Mouse (Mus musculus) hindbrain, embryonic 14.5 days (tissue): ENCODE results near the gene Creb3l4. TPM values are rescaled to one million over a fixed set of nuclear protein-coding genes. Genes with fewer than 3 reads are reported as not detected.

Experiments used
- ATAC-seq: fragments of 200-750 bp; cut with Nextera tagmentation; 2 replicates; pipeline ENCODE4 v1.8.0; 2017; ENCODE audit warnings: moderate number of reproducible peaks, mild to moderate bottlenecking, moderate TSS enrichment, moderate library complexity; ENCODE audit not compliant: low FRiP score
- DNase-seq: peaks from one replicate; pipeline ENCODE4 v3.0.0-alpha.2; 2015; ENCODE audit warnings: low spot score
- H3K27ac ChIP-seq: fragments of 300-500 bp; sonication (generic); 2 replicates; pipeline ENCODE4 v1.5.1; 2014; ENCODE audit warnings: mild to moderate bottlenecking, moderate library complexity
- H3K27me3 ChIP-seq: fragments of 300-500 bp; sonication (generic); 2 replicates; pipeline ENCODE4 v1.6.1; 2014; ENCODE audit warnings: mild to moderate bottlenecking, low read length, mixed read lengths; ENCODE audit not compliant: control insufficient read depth, insufficient read depth
- H3K36me3 ChIP-seq: fragments of 300-500 bp; sonication (generic); replicated peaks from 2 replicates; pipeline ENCODE4 v1.6.1; 2014; ENCODE audit not compliant: control insufficient read depth, insufficient read depth
- H3K4me1 ChIP-seq: fragments of 300-500 bp; sonication (generic); replicated peaks from 2 replicates; pipeline ENCODE4 v1.6.1; 2014; ENCODE audit warnings: antibody characterized with exemption, low read length, mixed read lengths; ENCODE audit not compliant: control insufficient read depth, insufficient read depth
- H3K4me2 ChIP-seq: fragments of 300-500 bp; sonication (generic); replicated peaks from 2 replicates; pipeline ENCODE4 v1.6.1; 2014; ENCODE audit warnings: mild to moderate bottlenecking, moderate library complexity
- H3K4me3 ChIP-seq: fragments of 300-500 bp; sonication (generic); replicated peaks from 2 replicates; pipeline ENCODE4 v1.5.1; 2014; ENCODE audit warnings: mild to moderate bottlenecking, low read length
- H3K9ac ChIP-seq: fragments of 300-500 bp; sonication (generic); 2 replicates; pipeline ENCODE4 v1.6.1; 2014
- H3K9me3 ChIP-seq: fragments of 300-500 bp; sonication (generic); 2 replicates; pipeline ENCODE4 v1.6.1; 2016; ENCODE audit warnings: low read length; ENCODE audit not compliant: control insufficient read depth
- WGBS: fragments of 180-500 bp; shearing (Covaris S2); extraction: QIAGEN DNeasy Blood & Tissue Kit; methylation state at CpG from one replicate; pipeline ENCODE4 v1.1.7; 2014; 5-methylcytosine and 5-hydroxymethylcytosine counted together
- polyA plus RNA-seq: library from polyadenylated mRNA; unstranded; fragments of >200 nt; fragmentation: Nextera tagmentation; extraction: Ambion mirVana; gene quantifications from 2 replicates; pipeline ENCODE4 v1.2.1, GENCODE M21; 2014

The Creb3l4 gene
- polyA plus RNA-seq, 1 experiment from 2014 or later, result 1.8 TPM

DNA sequence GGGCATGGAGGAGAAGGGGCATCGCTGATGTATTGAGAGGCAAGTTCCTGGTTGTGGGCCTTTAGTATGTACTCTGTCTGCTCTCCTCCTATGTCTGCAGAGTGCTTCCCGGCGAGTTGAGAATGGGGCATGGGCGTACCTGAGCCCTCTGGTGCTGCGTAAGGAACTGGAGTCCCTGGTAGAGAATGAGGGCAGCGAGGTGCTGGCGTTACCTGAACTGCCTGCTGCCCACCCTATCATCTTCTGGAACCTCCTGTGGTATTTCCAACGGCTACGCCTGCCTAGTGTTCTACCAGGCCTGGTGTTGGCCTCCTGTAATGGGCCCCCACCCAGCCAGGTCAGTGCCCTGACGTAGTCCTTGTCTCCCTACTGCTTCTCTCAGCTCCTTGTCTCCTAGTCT, 34.9 kb upstream of the Creb3l4 start:
- 93% methylated on average over 10 of the region's 10 CpGs for WGBS
- peaks cover 70% of the 10 kb centered on the region for H3K36me3 ChIP-seq

DNA sequence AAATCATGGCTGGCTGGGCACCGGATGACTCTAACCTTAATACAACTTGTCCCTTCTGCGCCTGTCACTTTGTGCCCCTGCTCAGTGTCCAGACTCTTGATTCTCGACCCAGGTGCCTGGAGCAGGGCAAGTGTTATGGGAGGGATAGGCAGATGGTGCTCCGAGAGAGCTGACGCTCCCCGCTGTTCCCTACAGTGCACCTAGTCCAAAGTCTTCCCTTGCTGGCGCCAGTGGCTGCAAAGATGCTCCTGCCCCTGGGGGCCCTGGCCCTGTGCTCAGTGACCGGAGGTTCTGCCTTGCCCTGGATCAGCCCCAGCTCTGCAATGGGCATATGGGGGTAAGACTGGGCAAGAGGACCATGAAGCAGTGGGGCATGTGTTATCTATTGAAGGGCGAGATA, 34.5 kb upstream of the Creb3l4 start:
- ATAC-seq (no peak), DNase-seq (no peak)
- no peak overlapping the region for H3K27ac ChIP-seq
- no peaks in the 10 kb centered on the region for H3K9me3 ChIP-seq
- no peak overlapping the region for H3K4me3 ChIP-seq
- H3K36me3 ChIP-seq, result peaks cover 74% of the 10 kb centered on the region
- H3K27me3 ChIP-seq, result no peaks in the 10 kb centered on the region
- no peak overlapping the region for H3K9ac ChIP-seq
- no peaks in the 10 kb centered on the region for H3K4me1 ChIP-seq
- no peak overlapping the region for H3K4me2 ChIP-seq
- WGBS, result 95% methylated on average over 9 of the region's 9 CpGs

More for the DNA sequence above, 34.9 kb upstream of the Creb3l4 start:
- Histone ChIP-seq H3K4me3 (no peak overlapping the region), H3K4me2 (no peak overlapping the region), H3K9me3 (no peaks in the 10 kb centered on the region), H3K9ac (no peak overlapping the region), H3K27ac (no peak overlapping the region), H3K27me3 (no peaks in the 10 kb centered on the region), H3K4me1 (no peaks in the 10 kb centered on the region)
- DNase-seq (no peak), ATAC-seq (no peak)

DNA sequence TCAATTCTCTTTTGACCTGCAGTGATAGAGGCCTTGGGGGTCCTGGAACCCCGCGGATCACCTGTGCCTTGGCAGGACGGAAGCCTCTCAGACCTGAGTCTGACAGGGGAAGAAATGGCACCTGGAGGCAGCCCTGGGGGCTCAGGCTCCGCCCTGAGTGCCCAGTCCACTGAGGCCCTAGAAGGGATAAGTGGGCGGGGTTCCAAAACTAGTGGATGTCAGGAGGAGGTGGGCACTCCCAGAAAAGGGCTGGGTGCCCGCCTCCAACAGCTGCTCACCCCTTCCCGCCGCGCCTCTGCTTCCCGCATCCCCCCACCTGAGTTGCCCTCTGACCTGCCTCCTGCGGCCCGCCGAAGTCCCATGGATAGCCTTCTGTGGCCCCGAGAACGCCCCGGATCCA, 33.5 kb upstream of the Creb3l4 start:
- no peaks in the 10 kb centered on the region for H3K4me1 ChIP-seq
- WGBS, result 44% methylated on average over 16 of the region's 16 CpGs
- no peak for ATAC-seq
- H3K9ac ChIP-seq, result no peak overlapping the region
- H3K27me3 ChIP-seq, result no peaks in the 10 kb centered on the region
- H3K27ac ChIP-seq, result no peak overlapping the region
- DNase-seq, result no peak
- no peak overlapping the region for H3K4me2 ChIP-seq
- H3K36me3 ChIP-seq, result peaks cover 81% of the 10 kb centered on the region
- no peak overlapping the region for H3K4me3 ChIP-seq
- no peaks in the 10 kb centered on the region for H3K9me3 ChIP-seq

- H3K9ac ChIP-seq, result no peak overlapping the region
- no peaks in the 10 kb centered on the region for H3K27me3 ChIP-seq
- H3K36me3 ChIP-seq, result peaks cover 77% of the 10 kb centered on the region
- no peaks in the 10 kb centered on the region for H3K4me1 ChIP-seq
- no peak overlapping the region for H3K4me3 ChIP-seq
- ATAC-seq, result no peak
- no peak overlapping the region for H3K27ac ChIP-seq
- no peak for DNase-seq
- 92% methylated on average over 11 of the region's 11 CpGs for WGBS
- no peaks in the 10 kb centered on the region for H3K9me3 ChIP-seq
- no peak overlapping the region for H3K4me2 ChIP-seq
These were observed 32.0 kb upstream of the Creb3l4 start for GRCm38 (mm10) chr3:90275286-90275685.

GRCm38 (mm10) chr3:90273855-90274254, 30.5 kb upstream of the Creb3l4 start:
- Histone ChIP-seq H3K4me1 (no peaks in the 10 kb centered on the region), H3K4me3 (no peak overlapping the region), H3K36me3 (peaks cover 64% of the 10 kb centered on the region), H3K4me2 (no peak overlapping the region), H3K27me3 (no peaks in the 10 kb centered on the region), H3K27ac (no peak overlapping the region), H3K9ac (no peak overlapping the region), H3K9me3 (no peaks in the 10 kb centered on the region)
- 94% methylated on average over 22 of the region's 22 CpGs for WGBS
- DNase-seq (no peak), ATAC-seq (0 out of 2 replicates have a peak, but pooled peaks have one; percentile 7)

- no peak overlapping the region for H3K27ac ChIP-seq
- H3K9ac ChIP-seq, result no peak overlapping the region
- 73% methylated on average over 9 of the region's 9 CpGs for WGBS
- H3K27me3 ChIP-seq, result no peaks in the 10 kb centered on the region
- H3K4me1 ChIP-seq, result no peaks in the 10 kb centered on the region
- no peaks in the 10 kb centered on the region for H3K9me3 ChIP-seq
- H3K4me3 ChIP-seq, result no peak overlapping the region
- DNase-seq (no peak), ATAC-seq (no peak)
- peaks cover 53% of the 10 kb centered on the region for H3K36me3 ChIP-seq
- no peak overlapping the region for H3K4me2 ChIP-seq
These were observed 28.9 kb upstream of the Creb3l4 start for GRCm38 (mm10) chr3:90272170-90272569.

DNA sequence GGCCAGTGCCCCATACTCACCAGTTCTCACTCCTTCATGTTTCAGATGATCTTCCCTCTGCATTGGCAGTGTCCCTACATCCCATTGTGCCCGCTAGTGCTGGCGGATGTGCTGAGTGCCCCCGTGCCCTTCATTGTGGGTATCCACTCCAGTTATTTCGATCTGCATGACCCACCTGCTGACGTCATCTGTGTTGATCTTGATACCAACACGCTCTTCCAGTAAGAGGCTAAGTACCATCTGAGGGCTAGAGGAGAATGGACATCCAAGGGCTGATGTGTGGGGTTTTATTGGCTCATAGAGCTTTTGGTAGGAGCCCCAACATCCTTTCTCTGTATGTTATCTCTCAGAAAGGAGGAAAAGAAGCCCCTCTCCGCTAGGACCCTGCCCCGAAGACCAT, 27.5 kb upstream of the Creb3l4 start:
- ATAC-seq, result no peak

GRCm38 (mm10) chr3:90268971-90269370, 25.7 kb upstream of the Creb3l4 start:
- no peaks in the 10 kb centered on the region for H3K9me3 ChIP-seq
- no peaks in the 10 kb centered on the region for H3K27me3 ChIP-seq
- no peak overlapping the region for H3K27ac ChIP-seq
- ATAC-seq (no peak), DNase-seq (no peak)
- WGBS, result 89% methylated on average over 16 of the region's 16 CpGs
- no peak overlapping the region for H3K4me2 ChIP-seq
- H3K9ac ChIP-seq, result no peak overlapping the region
- H3K36me3 ChIP-seq, result peaks cover 31% of the 10 kb centered on the region
- no peak overlapping the region for H3K4me3 ChIP-seq
- peaks cover 12% of the 10 kb centered on the region for H3K4me1 ChIP-seq

More for the DNA sequence above, 27.5 kb upstream of the Creb3l4 start:
- Histone ChIP-seq H3K4me2 (no peak overlapping the region), H3K27ac (no peak overlapping the region), H3K9ac (no peak overlapping the region), H3K4me3 (no peak overlapping the region), H3K4me1 (peaks cover 12% of the 10 kb centered on the region), H3K36me3 (peaks cover 39% of the 10 kb centered on the region), H3K27me3 (no peaks in the 10 kb centered on the region), H3K9me3 (no peaks in the 10 kb centered on the region)
- 97% methylated on average over 8 of the region's 8 CpGs for WGBS
- DNase-seq, result no peak

DNA sequence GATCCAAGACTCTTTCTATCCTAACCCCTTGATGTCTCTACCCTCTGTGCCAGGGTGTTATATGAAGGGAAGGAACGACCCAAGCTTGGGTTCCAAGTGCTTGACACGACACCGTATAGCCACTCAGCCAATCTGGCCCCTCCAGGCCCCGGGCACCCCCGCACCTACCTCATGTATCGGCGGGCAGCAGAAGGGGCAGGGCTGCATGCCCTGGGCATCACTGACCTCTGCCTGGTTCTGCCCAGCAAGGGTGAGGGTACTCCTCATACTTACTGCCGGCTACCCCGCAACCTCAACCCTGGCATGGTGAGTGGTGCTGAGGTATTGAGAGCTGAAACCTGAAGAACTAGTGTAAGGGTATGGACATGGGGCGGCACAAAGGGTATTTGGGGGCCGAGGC, 24.9 kb upstream of the Creb3l4 start:
- no peak for DNase-seq
- ATAC-seq, result no peak
- peaks cover 32% of the 10 kb centered on the region for H3K36me3 ChIP-seq
- H3K4me2 ChIP-seq, result no peak overlapping the region
- H3K4me3 ChIP-seq, result no peak overlapping the region
- WGBS, result 94% methylated on average over 11 of the region's 11 CpGs
- H3K9ac ChIP-seq, result no peak overlapping the region
- no peaks in the 10 kb centered on the region for H3K27me3 ChIP-seq
- H3K9me3 ChIP-seq, result no peaks in the 10 kb centered on the region
- H3K4me1 ChIP-seq, result peaks cover 12% of the 10 kb centered on the region
- no peak overlapping the region for H3K27ac ChIP-seq
